Mouse (Mus musculus) A20 (cell line): ENCODE measurements around the gene Chst11.

Experiments used
- DNase-seq: peaks from one replicate; pipeline ENCODE4 v3.0.0-alpha.2; 2011; ENCODE audit warnings: low read depth, low spot score

Chst11 gene

GRCm38 (mm10) chr10:83076816-83077215, 91.5 kb downstream of the Chst11 start:
- DNase-seq, result no peak

- DNase-seq, result no peak
Observed at GRCm38 (mm10) chr10:83078723-83079122, 93.4 kb downstream of the Chst11 start.

GRCm38 (mm10) chr10:83079755-83080154, 94.5 kb downstream of the Chst11 start:
- no peak for DNase-seq

- DNase-seq, result no peak
Observed at GRCm38 (mm10) chr10:83080275-83080741, 95.0 kb downstream of the Chst11 start.

GRCm38 (mm10) chr10:83080930-83081329, 95.6 kb downstream of the Chst11 start:
- DNase-seq, result no peak

GRCm38 (mm10) chr10:83083946-83084345, 98.6 kb downstream of the Chst11 start:
- DNase-seq, result no peak

GRCm38 (mm10) chr10:83088318-83088717, 103.0 kb downstream of the Chst11 start:
- DNase-seq, result no peak

GRCm38 (mm10) chr10:83088826-83089225, 103.5 kb downstream of the Chst11 start:
- no peak for DNase-seq

- no peak for DNase-seq
Observed at GRCm38 (mm10) chr10:83090185-83090584, 104.9 kb downstream of the Chst11 start.

GRCm38 (mm10) chr10:83093705-83094104, 108.4 kb downstream of the Chst11 start:
- DNase-seq, result no peak

GRCm38 (mm10) chr10:83094248-83094647, 109.0 kb downstream of the Chst11 start:
- no peak for DNase-seq

GRCm38 (mm10) chr10:83094821-83095725, 109.8 kb downstream of the Chst11 start:
- DNase-seq, result peak; percentile 17

GRCm38 (mm10) chr10:83096257-83096656, 111.0 kb downstream of the Chst11 start:
- no peak for DNase-seq

GRCm38 (mm10) chr10:83098940-83099339, 113.6 kb downstream of the Chst11 start:
- DNase-seq, result no peak

- peak; percentile 30 for DNase-seq
Observed at GRCm38 (mm10) chr10:83099669-83100068, 114.4 kb downstream of the Chst11 start.

- DNase-seq, result no peak
Observed at GRCm38 (mm10) chr10:83100890-83101289, 115.6 kb downstream of the Chst11 start.

- DNase-seq, result no peak
Observed at GRCm38 (mm10) chr10:83101421-83102207, 116.3 kb downstream of the Chst11 start.

- DNase-seq, result no peak
Observed at GRCm38 (mm10) chr10:83102745-83103144, 117.4 kb downstream of the Chst11 start.

GRCm38 (mm10) chr10:83104221-83104620, 118.9 kb downstream of the Chst11 start:
- no peak for DNase-seq

GRCm38 (mm10) chr10:83106152-83106746, 121.0 kb downstream of the Chst11 start:
- DNase-seq, result no peak

- no peak for DNase-seq
Observed at GRCm38 (mm10) chr10:83107385-83107784, 122.1 kb downstream of the Chst11 start.
